Mouse (Mus musculus): ENCODE data around the gene Ncam1. TPM values are rescaled to one million over a fixed set of nuclear protein-coding genes. Genes with fewer than 3 reads are reported as not detected.

Ncam1 gene
- polyA plus RNA-seq, 1 experiment from 2014 or later, result 373 TPM

- Histone ChIP-seq H3K4me2 (ENCODE audit: low read depth, low read length) (no peak overlapping the region), H3K9ac (replicated peaks; ENCODE audit: low read depth, low read length) (no peak overlapping the region), H3K27me3 (ENCODE audit: control insufficient read depth, insufficient read depth, low read length) (no peaks in the 10 kb centered on the region), H3K36me3 (ENCODE audit: control insufficient read depth, insufficient read depth, low read length) (no peaks in the 10 kb centered on the region), H3K27ac (ENCODE audit: low read depth, low read length) (peak overlapping the region; percentile 48; the same call in 1 of the 2 replicates), H3K4me3 (ENCODE audit: low read depth, low read length) (no peak overlapping the region), H3K9me3 (ENCODE audit: control insufficient read depth, low read length) (no peaks in the 10 kb centered on the region), H3K4me1 (ENCODE audit: control insufficient read depth, insufficient read depth, low read length) (peaks cover 28% of the 10 kb centered on the region)
- WGBS, result 76% methylated on average over 6 of the region's 6 CpGs
- ATAC-seq (ENCODE audit: low read depth), result 0 out of 2 replicates have a peak, but pooled peaks have one; percentile 9
Observed at GRCm38 (mm10) chr9:49624910-49625309, 173.8 kb downstream of the Ncam1 start.

GRCm38 (mm10) chr9:49623934-49624505, 174.7 kb downstream of the Ncam1 start:
- no peak overlapping the region for H3K4me3 ChIP-seq (ENCODE audit: low read depth, low read length)
- WGBS, result 26% methylated on average over 3 of the region's 3 CpGs
- H3K27ac ChIP-seq (ENCODE audit: low read depth, low read length), result peak overlapping the region; percentile 76
- H3K4me2 ChIP-seq (ENCODE audit: low read depth, low read length), result no peak overlapping the region
- no peaks in the 10 kb centered on the region for H3K36me3 ChIP-seq (ENCODE audit: control insufficient read depth, insufficient read depth, low read length)
- no peaks in the 10 kb centered on the region for H3K9me3 ChIP-seq (ENCODE audit: control insufficient read depth, low read length)
- no peak overlapping the region; the same call in 1 of the 2 replicates for H3K9ac ChIP-seq (replicated peaks; ENCODE audit: low read depth, low read length)
- H3K27me3 ChIP-seq (ENCODE audit: control insufficient read depth, insufficient read depth, low read length), result no peaks in the 10 kb centered on the region
- ATAC-seq (ENCODE audit: low read depth), result 0 out of 2 replicates have a peak, but pooled peaks have one; percentile 32
- H3K4me1 ChIP-seq (ENCODE audit: control insufficient read depth, insufficient read depth, low read length), result peaks cover 28% of the 10 kb centered on the region

GRCm38 (mm10) chr9:49622928-49623676, 175.6 kb downstream of the Ncam1 start:
- H3K4me1 ChIP-seq (ENCODE audit: control insufficient read depth, insufficient read depth, low read length), result peaks cover 28% of the 10 kb centered on the region
- H3K27me3 ChIP-seq (ENCODE audit: control insufficient read depth, insufficient read depth, low read length), result no peaks in the 10 kb centered on the region
- ATAC-seq (ENCODE audit: low read depth), result no peak
- H3K9me3 ChIP-seq (ENCODE audit: control insufficient read depth, low read length), result no peaks in the 10 kb centered on the region
- WGBS, result 60% methylated on average over 9 of the region's 9 CpGs
- no peak overlapping the region for H3K4me3 ChIP-seq (ENCODE audit: low read depth, low read length)
- no peak overlapping the region for H3K4me2 ChIP-seq (ENCODE audit: low read depth, low read length)
- peak overlapping the region; percentile 44 for H3K27ac ChIP-seq (ENCODE audit: low read depth, low read length)
- no peaks in the 10 kb centered on the region for H3K36me3 ChIP-seq (ENCODE audit: control insufficient read depth, insufficient read depth, low read length)
- no peak overlapping the region for H3K9ac ChIP-seq (replicated peaks; ENCODE audit: low read depth, low read length)

- Histone ChIP-seq H3K4me1 (ENCODE audit: control insufficient read depth, insufficient read depth, low read length) (peaks cover 25% of the 10 kb centered on the region), H3K27ac (ENCODE audit: low read depth, low read length) (no peak overlapping the region)
- ATAC-seq (ENCODE audit: low read depth), result no peak
Observed at GRCm38 (mm10) chr9:49621691-49622090, 177.0 kb downstream of the Ncam1 start.

GRCm38 (mm10) chr9:49618699-49619392, 179.9 kb downstream of the Ncam1 start:
- 84% methylated on average over 9 of the region's 9 CpGs for WGBS
- Histone ChIP-seq H3K36me3 (ENCODE audit: control insufficient read depth, insufficient read depth, low read length) (no peaks in the 10 kb centered on the region), H3K9me3 (ENCODE audit: control insufficient read depth, low read length) (no peaks in the 10 kb centered on the region), H3K4me1 (ENCODE audit: control insufficient read depth, insufficient read depth, low read length) (peaks cover 10% of the 10 kb centered on the region), H3K4me2 (ENCODE audit: low read depth, low read length) (no peak overlapping the region), H3K9ac (replicated peaks; ENCODE audit: low read depth, low read length) (no peak overlapping the region), H3K4me3 (ENCODE audit: low read depth, low read length) (no peak overlapping the region), H3K27ac (ENCODE audit: low read depth, low read length) (no peak overlapping the region), H3K27me3 (ENCODE audit: control insufficient read depth, insufficient read depth, low read length) (no peaks in the 10 kb centered on the region)
- no peak for ATAC-seq (ENCODE audit: low read depth)

More at GRCm38 (mm10) chr9:49621691-49622090, 177.0 kb downstream of the Ncam1 start:
- Histone ChIP-seq H3K27me3 (ENCODE audit: control insufficient read depth, insufficient read depth, low read length) (no peaks in the 10 kb centered on the region), H3K36me3 (ENCODE audit: control insufficient read depth, insufficient read depth, low read length) (no peaks in the 10 kb centered on the region), H3K4me3 (ENCODE audit: low read depth, low read length) (no peak overlapping the region), H3K9ac (replicated peaks; ENCODE audit: low read depth, low read length) (no peak overlapping the region), H3K9me3 (ENCODE audit: control insufficient read depth, low read length) (no peaks in the 10 kb centered on the region), H3K4me2 (ENCODE audit: low read depth, low read length) (no peak overlapping the region)
- WGBS, result 81% methylated on average over 11 of the region's 11 CpGs

GRCm38 (mm10) chr9:49618266-49618665, 180.5 kb downstream of the Ncam1 start:
- WGBS, result 73% methylated on average over 2 of the region's 2 CpGs
- Histone ChIP-seq H3K9ac (replicated peaks; ENCODE audit: low read depth, low read length) (no peak overlapping the region), H3K4me1 (ENCODE audit: control insufficient read depth, insufficient read depth, low read length) (peaks cover 4% of the 10 kb centered on the region), H3K4me2 (ENCODE audit: low read depth, low read length) (no peak overlapping the region), H3K9me3 (ENCODE audit: control insufficient read depth, low read length) (no peaks in the 10 kb centered on the region), H3K27ac (ENCODE audit: low read depth, low read length) (no peak overlapping the region), H3K4me3 (ENCODE audit: low read depth, low read length) (no peak overlapping the region), H3K36me3 (ENCODE audit: control insufficient read depth, insufficient read depth, low read length) (no peaks in the 10 kb centered on the region), H3K27me3 (ENCODE audit: control insufficient read depth, insufficient read depth, low read length) (no peaks in the 10 kb centered on the region)
- ATAC-seq (ENCODE audit: low read depth), result no peak

GRCm38 (mm10) chr9:49617216-49617615, 181.5 kb downstream of the Ncam1 start:
- no peaks in the 10 kb centered on the region for H3K36me3 ChIP-seq (ENCODE audit: control insufficient read depth, insufficient read depth, low read length)
- ATAC-seq (ENCODE audit: low read depth), result no peak
- no peak overlapping the region for H3K4me3 ChIP-seq (ENCODE audit: low read depth, low read length)
- H3K9ac ChIP-seq (replicated peaks; ENCODE audit: low read depth, low read length), result no peak overlapping the region
- no peaks in the 10 kb centered on the region; the same call in 1 of the 2 replicates for H3K4me1 ChIP-seq (ENCODE audit: control insufficient read depth, insufficient read depth, low read length)
- H3K9me3 ChIP-seq (ENCODE audit: control insufficient read depth, low read length), result no peaks in the 10 kb centered on the region
- no peak overlapping the region for H3K27ac ChIP-seq (ENCODE audit: low read depth, low read length)
- H3K4me2 ChIP-seq (ENCODE audit: low read depth, low read length), result no peak overlapping the region
- 19% methylated on average over 3 of the region's 3 CpGs for WGBS
- H3K27me3 ChIP-seq (ENCODE audit: control insufficient read depth, insufficient read depth, low read length), result no peaks in the 10 kb centered on the region

- no peak overlapping the region for H3K4me3 ChIP-seq (ENCODE audit: low read depth, low read length)
- no peaks in the 10 kb centered on the region for H3K36me3 ChIP-seq (ENCODE audit: control insufficient read depth, insufficient read depth, low read length)
- ATAC-seq (ENCODE audit: low read depth), result no peak
- no peak overlapping the region for H3K27ac ChIP-seq (ENCODE audit: low read depth, low read length)
- peaks cover 4% of the 10 kb centered on the region; the same call in 1 of the 2 replicates for H3K4me1 ChIP-seq (ENCODE audit: control insufficient read depth, insufficient read depth, low read length)
- H3K4me2 ChIP-seq (ENCODE audit: low read depth, low read length), result no peak overlapping the region
- H3K9ac ChIP-seq (replicated peaks; ENCODE audit: low read depth, low read length), result no peak overlapping the region
- H3K9me3 ChIP-seq (ENCODE audit: control insufficient read depth, low read length), result no peaks in the 10 kb centered on the region
- H3K27me3 ChIP-seq (ENCODE audit: control insufficient read depth, insufficient read depth, low read length), result no peaks in the 10 kb centered on the region
Observed at GRCm38 (mm10) chr9:49612387-49612786, 186.3 kb downstream of the Ncam1 start.

DNA sequence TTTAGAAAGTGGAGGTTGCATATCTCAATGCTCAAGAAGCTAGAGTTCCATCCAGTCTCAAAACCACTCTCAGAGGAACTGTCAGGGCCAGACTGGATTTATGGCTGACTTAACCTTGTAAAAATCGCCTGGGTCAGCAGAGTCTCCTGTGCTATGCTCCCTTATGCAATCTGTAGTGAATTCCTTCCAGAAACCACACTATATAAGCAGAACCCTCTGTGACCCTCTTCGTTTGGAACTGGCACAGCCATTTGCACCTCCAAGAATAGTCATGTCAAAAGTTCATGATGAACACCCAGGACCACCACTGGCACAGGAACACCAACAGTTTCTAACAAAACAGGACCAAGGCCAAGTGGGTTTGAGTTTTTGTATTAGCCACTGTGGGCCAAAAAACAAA, 190.5 kb downstream of the Ncam1 start:
- WGBS, result 55% methylated on average over 2 of the region's 2 CpGs
- Histone ChIP-seq H3K9me3 (ENCODE audit: control insufficient read depth, low read length) (no peaks in the 10 kb centered on the region), H3K27me3 (ENCODE audit: control insufficient read depth, insufficient read depth, low read length) (no peaks in the 10 kb centered on the region), H3K4me2 (ENCODE audit: low read depth, low read length) (no peak overlapping the region), H3K27ac (ENCODE audit: low read depth, low read length) (no peak overlapping the region), H3K4me1 (ENCODE audit: control insufficient read depth, insufficient read depth, low read length) (peaks cover 18% of the 10 kb centered on the region), H3K4me3 (ENCODE audit: low read depth, low read length) (no peak overlapping the region), H3K9ac (replicated peaks; ENCODE audit: low read depth, low read length) (no peak overlapping the region), H3K36me3 (ENCODE audit: control insufficient read depth, insufficient read depth, low read length) (no peaks in the 10 kb centered on the region)
- ATAC-seq (ENCODE audit: low read depth), result no peak

Data from neural tube, embryonic 14.5 days (tissue).